Mouse (Mus musculus): ENCODE data around the gene Dgkg. TPM values are rescaled to one million over a fixed set of nuclear protein-coding genes. Genes with fewer than 3 reads are reported as not detected.

The Dgkg gene
- total RNA-seq, 2 experiments from 2014 or later, result 190 to 202 TPM

DNA sequence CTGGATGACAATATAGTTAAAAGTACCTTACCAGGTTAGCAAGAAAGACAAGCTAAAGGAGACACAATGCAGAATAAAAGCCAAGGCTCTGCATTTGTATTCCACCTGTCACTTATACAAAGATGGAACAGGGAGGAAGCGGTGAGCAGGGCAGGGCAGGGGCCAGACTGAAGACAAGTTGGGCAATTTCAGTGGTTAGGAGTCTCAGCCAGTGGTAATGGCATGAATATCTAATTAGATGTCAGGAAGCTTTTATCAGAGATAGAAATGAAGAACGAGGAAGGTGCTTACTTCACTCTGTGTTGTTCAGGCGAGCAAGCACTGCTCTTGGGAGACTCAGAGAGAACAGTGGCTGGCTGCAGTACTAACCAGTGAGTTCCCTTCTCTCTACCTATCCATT, 5.8 kb downstream of the Dgkg start:
- no peak for DNase-seq (ENCODE audit: extremely low spot score in 1 of 2, low spot score in 1 of 2)

DNA sequence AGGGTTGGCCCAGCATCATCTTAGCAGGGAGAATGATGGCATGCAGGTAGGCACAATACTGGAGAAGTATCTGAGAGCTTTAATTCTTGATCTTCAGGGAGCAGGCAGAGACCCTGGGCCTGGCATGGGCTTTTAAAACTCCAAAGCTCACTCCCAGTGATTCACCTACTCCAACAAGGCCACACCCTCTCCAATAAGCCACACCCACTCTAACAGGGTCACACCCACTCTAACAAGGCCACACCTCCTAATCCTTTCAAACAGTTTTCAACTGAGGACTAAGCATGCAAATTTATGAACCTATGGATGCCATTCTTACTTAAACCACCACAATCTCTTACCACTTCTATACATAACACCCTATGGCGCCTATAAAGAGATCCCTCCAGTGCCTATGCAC, 11.8 kb downstream of the Dgkg start:
- no peak for DNase-seq (ENCODE audit: extremely low spot score in 1 of 2, low spot score in 1 of 2)

DNA sequence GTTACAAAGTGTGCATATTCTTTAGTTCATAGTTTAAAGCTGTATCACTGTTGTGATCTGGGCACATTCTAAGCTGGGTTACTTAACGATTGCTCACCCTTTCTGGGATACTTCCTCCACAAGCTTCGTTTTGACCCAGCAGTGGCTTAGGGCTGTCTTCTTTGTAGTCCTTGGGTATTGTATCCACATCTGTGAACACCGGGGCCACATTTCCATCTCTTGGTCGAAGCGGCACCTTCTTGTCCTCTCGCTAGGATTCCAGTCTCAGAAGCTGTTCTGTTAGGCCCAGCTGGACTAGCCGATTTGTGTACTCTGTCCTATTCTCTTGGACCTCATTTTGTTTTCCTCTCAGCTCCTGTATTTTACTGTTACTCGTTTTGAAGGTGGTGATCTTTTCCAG, 13.6 kb downstream of the Dgkg start:
- DNase-seq (ENCODE audit: extremely low spot score in 1 of 2, low spot score in 1 of 2), result no peak

DNA sequence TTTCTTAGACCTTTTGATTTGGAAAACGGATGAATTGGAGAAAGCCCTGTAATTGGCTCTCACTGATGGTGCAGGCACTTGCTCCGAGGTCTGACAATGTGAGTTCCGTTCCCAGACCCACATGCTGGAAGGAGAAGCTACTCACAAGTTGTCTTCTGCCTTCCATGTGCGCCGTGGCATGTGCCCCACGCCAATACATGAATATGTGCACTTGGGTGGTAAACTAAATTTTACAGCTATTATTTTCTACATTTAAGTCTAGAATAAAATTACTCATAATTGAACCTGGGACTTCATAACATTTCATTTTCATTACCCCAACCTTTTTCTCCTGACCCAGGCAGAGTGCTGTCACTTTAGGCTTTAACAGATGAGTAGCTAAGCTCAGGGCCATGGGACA, 14.1 kb downstream of the Dgkg start:
- no peak for DNase-seq (ENCODE audit: extremely low spot score in 1 of 2, low spot score in 1 of 2)

DNA sequence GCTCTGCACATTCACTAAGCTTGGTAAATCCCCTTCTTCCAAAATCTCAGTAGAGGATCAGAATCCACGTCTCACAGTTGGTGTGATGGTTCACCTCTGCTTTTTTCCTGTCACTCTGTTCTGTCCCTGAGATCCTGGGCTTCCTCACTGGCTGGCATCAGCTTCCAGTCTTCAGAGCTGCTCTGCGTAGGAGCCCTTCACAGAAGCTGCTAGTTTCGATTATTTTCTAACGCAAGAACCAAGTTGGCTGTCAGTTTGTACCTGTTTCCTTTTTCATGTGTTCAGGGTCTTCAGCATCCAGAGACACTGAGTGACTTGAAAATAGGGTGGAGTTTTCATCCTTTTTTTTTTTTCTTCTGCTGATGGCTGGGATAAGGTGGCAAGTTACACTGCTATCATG, 15.0 kb downstream of the Dgkg start:
- DNase-seq (ENCODE audit: extremely low spot score in 1 of 2, low spot score in 1 of 2), result no peak

DNA sequence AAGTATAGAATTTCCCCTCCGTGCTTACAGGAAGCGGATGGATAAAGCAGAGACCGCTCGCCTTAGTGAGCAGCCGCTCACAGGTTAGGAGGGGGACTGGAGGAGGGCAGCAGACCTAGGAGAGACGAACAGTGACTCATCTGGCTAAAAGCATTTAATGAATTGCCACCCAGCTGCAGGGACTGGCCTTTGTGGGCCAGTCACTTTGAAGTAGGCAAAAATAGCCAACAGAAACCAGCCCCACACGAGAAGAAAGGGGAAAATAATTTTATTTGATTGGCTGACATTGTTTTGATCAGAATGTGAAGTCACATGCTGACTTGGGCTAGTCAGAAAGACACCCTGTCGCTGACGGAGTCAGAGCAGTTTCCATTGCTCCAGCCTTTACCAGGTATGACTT, 15.4 kb downstream of the Dgkg start:
- no peak for DNase-seq (ENCODE audit: extremely low spot score in 1 of 2, low spot score in 1 of 2)

DNA sequence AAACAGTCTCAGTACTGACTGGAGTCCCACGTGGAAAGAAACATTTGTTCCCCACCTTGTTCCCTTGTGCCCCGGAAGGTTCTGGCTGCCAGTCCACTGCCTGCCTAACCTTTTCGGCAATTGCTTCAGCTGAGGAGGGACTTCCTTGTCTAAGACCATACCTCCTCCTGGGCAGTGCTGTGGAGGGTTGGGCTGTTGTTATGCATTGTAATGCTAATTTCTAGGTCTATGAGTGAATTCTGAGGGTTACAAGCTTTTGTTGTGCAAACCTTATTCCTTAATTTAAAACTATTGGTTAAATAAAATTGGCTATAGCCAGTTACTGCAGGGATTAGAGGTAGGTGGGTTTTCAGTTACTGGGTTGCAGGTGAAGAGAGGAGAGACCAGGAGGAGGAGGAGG, 19.7 kb downstream of the Dgkg start:
- DNase-seq (ENCODE audit: extremely low spot score in 1 of 2, low spot score in 1 of 2), result no peak

DNA sequence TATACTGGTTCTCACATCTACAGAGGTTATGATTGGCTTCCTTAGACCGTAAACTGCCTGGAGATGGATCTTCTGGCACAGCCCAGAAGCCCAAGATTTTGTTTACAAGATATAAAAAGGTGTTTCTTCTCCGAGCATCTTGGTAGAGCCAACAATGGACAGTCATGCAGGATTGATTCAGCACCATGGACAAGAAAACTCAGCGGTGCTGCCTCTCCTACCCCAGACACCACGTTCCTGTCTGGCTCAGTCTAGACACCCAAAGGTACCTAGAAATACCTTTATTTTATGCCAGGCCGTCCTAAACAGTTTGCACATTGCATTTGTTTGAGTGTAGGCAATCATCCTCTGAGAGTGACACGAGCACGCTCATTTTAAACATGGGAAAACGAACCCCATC, 21.3 kb downstream of the Dgkg start:
- DNase-seq (ENCODE audit: extremely low spot score in 1 of 2, low spot score in 1 of 2), result no peak

DNA sequence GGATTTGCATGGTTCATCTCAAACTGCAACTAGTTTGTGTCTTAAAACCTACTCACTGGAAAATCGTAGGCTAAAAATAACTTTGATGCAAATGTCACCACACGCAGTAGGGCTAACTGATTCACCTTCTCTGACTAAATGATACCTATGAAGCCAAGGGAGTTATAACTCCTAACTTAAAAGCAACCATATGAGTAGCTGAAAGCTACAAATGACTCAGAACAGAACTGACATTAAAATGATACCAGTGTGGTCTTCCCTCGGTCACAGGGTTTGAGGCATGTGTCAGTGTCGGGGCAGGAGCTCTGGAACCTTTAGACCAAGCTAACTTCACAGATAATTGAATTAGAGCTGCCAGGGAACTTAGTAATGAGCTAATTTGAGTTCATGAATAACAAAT, 24.0 kb downstream of the Dgkg start:
- no peak for DNase-seq (ENCODE audit: extremely low spot score in 1 of 2, low spot score in 1 of 2)

DNA sequence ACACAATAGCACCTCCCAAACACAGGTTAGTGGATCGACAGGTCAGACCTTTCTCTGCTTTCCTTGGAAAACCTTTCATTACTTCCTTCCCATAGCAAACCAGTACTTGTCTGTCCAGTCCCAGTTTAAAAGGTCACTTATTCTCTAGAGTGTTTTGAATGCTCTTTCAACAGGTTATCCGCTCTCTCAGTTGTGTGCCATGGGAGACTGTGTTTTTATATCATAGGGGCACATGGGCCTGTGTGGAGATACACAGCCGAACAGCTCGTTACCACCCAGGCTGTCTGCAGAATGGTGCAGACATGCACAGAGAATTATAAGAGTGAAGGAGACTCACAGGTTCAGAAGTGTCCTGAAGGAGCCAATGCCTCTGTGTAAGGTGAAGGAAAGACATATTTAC, 26.7 kb downstream of the Dgkg start:
- no peak for DNase-seq (ENCODE audit: extremely low spot score in 1 of 2, low spot score in 1 of 2)

DNA sequence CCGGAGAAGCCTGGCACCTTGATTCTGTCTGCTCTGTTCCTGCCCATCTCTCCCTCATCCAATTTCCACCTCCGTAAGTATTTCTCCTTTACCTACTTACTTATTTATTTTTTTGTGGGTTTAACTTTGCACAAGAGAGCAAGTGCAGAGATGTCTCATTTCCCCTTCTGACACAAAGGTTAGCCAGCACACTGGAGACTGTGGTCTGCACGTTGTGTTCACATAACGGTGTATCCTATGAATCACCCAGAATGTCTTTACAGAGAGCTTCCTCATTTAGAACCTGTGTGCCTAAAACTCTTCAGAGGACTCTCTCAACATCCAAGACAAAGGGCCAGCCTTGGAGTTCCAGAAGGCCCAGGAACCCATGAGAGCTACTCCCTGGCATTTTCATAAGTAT, 27.1 kb downstream of the Dgkg start:
- no peak for DNase-seq (ENCODE audit: extremely low spot score in 1 of 2, low spot score in 1 of 2)

DNA sequence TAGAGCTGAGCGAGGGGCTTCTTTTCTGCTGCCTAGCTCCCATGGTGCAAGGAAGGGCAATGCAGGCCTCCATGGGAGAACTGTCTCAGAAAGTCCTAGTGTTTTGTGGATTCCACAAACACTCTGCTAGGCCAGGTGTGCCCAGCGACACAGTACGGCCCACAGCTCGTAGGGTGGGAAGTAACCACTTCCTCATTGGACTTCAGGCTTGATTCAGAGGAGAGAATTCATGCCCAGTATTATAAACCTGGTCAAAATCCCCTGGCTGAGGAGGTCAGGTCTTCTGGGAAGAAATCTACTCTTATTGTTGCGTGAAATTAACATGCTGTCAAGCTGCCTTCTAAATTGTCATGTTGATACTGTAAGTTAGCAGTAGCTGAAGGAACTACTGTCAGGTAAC, 31.0 kb downstream of the Dgkg start:
- no peak for DNase-seq (ENCODE audit: extremely low spot score in 1 of 2, low spot score in 1 of 2)

DNA sequence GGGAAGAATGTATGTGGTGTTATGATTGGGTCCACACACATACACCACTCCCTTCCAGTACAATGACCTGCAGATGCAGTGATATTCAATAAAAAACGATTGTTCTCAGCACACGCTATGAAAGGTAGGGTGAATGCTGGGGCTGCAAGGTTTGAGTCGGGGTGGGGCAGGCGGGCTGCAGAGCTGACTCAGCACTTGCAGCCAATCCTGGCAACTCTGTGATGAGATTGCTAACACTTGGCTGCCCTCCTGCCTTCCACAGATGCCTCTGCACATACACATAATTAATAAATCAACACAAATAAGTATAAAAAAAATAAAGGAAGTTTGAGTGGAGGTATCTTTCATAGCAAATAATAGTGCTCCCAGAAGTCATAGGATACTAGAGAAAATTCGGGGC, 31.6 kb downstream of the Dgkg start:
- DNase-seq (ENCODE audit: extremely low spot score in 1 of 2, low spot score in 1 of 2), result no peak

DNA sequence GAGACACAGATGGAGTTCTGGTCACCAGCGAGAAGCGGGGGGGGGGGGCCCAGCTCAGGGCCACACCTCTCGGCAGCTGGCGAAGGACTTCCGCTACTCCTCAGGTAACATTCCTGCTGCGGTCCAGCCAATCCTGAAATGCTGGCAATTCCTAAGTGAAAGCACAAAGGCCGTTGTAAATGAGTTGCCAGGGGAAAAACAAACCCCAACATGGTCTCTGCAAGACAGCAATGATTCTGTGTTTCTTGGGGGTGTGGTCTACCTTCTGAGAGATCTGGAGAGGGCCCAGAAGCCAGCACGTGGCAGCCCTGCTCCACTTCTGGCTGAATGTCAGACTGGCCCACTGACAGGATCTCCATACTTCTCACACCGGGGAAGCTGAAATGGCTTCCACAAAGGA, 34.7 kb downstream of the Dgkg start:
- DNase-seq (ENCODE audit: extremely low spot score in 1 of 2, low spot score in 1 of 2), result no peak

DNA sequence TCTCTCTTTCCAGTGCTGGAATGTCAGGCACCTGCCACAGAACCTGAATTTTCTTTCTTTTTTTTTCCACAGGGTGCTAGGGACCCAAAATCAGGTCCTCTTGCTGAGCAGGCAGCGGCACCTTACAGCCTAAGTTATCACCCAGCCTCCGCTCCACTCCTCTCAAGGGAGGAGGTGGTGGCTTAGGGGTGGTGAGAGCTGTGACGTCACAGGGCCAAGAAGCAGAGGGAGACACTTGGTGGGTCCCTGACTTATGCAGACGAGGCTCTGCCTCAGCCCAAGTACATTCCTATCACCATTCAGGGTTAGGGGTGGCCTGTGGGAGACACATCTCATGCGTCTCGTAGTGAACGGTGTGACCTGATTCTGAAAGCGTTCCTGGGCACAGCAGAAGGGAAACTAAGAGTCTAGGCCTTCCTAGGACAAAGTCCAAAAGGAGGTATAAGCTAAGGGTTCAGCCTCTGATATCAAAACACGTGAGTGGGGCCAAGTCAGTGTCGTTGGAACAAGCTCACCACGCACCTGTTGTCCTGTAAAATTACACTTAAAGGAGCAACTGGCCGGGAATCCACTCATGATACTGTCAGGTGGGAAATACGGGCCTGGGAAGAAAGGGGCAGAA, 35.6 kb downstream of the Dgkg start:
- no peak for DNase-seq (ENCODE audit: extremely low spot score in 1 of 2, low spot score in 1 of 2)

DNA sequence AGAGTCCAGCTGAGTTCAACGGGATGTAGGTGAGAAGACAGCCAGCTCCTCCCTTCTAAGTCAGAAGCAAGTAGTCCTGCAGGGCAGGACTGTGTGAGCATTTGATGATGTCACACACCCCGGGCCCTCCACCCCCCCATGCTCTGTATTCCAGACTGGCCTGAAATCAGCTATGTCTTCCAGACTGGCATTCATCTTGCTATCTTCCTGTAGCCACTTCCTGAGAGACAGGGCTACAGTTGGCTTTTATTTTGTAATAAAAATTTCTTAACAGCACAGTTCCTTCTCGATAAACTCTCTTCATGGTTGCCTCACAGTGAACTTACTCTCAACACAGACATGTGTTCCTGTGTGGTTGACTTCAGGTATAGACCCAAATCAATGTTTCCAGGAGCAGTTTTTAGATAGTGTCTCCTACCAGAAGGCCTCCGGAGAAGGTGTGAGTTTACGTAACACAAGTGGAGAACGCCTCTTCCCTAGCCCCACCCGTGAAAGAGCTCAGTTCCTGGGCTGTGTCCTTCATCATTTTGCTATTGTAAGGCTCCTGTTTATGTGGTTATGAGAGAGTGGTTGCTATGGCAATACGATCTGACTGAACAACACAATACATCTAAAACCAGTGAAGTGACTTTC, 38.5 kb downstream of the Dgkg start:
- no peak for DNase-seq (ENCODE audit: extremely low spot score in 1 of 2, low spot score in 1 of 2)

DNA sequence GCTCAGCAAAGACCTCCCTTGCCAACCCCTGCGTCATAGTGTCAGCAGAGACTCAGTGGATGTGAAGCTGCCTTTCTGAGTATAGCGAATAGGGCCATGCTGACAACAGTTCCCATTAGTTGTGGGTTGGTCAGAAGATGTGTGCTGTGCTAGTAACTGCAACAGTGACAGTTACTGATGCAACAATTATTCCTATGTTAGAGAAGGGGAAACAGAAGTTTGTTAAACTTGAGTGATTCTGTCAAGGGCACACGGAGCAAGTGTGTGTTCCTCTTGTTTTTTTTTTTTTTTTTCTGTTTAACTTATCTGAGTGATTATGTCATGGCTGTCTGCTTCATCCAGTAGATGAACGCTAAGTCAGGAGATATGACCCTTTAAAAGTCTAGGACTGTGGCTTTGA, 41.2 kb downstream of the Dgkg start:
- DNase-seq (ENCODE audit: extremely low spot score in 1 of 2, low spot score in 1 of 2), result no peak

DNA sequence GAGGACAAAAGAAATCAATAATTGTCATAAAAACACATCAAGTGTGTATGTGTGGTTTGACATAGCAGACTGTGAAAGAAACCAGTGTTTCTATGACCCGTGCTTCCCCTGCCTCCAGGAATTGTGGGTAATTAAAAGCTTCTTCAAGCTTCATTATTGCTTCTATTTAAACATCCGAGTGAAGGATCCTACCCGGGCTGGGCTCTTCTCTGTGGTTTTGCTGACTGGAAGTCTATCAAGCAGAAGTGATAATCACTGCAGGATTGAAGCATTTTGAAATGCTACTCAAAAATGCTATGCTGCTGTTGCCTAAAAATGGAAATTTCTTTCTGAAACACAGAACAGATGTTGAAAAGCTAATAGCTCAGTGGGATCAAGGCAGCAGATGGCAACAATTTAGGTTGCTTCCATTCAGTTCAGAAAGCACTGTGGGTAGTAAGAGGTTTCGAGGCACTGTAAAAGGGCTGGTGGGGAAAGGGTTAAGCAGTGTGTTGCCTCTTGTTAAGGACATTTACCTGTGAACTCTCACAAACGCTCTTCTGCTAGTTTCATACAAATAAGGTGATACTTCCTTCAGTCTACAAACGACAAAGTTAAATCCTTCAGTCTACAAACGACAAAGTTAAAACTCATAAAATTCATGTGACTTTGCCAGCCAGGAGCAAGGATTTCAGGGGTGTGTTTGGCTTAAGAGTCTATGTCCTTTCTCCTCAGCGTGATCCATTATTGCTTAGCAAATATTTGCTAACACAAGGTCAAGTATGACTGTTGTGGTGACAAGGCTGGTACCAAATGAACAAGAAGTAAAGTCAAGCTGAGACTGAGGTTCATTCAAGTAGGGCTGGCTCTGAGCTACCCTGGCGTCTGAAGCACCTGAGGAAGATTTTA, 43.6 kb downstream of the Dgkg start:
- no peak for DNase-seq (ENCODE audit: extremely low spot score in 1 of 2, low spot score in 1 of 2)

DNA sequence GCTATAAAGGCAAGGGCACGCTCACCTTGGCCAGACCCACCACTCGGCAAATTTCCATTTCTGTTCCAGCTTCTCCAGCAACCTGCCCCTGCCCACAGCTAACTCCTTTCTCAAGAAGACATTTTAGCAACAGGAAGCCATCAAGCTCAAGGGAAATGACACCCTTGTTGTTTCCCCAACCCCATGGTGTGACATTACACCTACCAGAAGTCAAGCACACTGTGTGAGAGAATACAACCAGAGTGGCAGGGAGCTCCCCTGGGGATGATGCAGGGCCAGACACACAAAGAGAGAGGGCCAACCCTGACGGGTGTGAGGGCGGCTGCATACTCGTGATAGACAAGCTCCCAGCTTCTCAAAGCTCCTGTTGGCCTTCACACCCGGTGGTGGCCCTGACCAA, 49.0 kb downstream of the Dgkg start:
- DNase-seq (ENCODE audit: extremely low spot score in 1 of 2, low spot score in 1 of 2), result no peak

DNA sequence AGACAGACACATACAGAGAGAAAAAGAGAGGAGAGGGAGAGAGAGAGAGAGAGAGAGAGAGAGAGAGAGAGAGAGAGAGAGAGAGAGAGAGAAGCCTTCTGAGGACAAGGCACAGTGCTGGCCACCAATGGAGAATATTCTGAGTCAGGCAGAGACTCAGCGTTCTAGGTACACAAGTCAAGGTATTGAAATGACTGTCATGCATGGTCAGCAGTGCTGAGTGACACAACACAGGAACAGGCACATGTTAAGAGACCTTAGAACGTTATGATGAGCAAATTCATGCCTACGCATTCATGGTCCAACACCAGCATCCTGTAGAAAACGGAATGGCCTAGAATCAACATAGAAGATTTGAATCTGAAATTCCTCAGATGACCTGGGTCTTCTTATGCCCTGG, 50.0 kb downstream of the Dgkg start:
- no peak for DNase-seq (ENCODE audit: extremely low spot score in 1 of 2, low spot score in 1 of 2)

DNA sequence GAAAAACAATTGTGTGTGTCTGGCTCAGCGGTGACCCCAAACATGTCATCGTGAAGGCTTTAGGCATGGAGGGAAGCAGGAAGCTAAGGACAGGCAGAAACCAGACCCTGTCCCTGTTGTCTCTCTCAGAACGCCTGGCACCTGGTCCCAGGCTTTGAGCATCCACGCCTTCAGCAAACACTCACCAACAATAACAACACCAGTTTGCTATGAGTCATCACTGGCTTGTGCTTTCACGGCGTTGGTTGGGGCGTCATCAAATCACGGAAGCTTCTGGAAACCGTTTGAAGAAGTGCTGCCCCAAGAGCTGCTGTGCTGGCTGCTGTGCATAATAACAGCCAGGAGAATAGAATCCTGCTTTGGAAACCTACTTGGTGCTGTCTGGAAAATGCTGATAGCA, 54.6 kb downstream of the Dgkg start:
- no peak for DNase-seq (ENCODE audit: extremely low spot score in 1 of 2, low spot score in 1 of 2)

DNA sequence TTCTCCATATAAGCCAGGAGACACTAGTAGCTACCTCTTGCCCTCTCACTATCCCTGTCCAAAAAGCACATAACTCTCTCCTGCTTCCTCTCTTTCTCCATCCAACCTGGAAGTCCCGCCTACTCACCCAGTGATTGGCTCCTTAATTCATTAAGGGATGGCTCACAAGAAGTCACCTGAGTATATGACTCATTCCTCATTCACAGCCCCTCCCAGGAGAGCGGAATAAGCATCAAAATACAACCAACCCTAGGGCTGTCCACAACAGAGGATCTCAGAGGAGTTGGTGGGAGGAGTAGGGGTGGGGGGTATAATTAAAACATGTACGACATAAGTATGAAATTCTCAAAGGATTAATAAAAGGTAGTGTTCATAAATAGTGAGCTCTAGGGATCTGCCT, 55.3 kb downstream of the Dgkg start:
- no peak for DNase-seq (ENCODE audit: extremely low spot score in 1 of 2, low spot score in 1 of 2)
